12 mouse cellular contexts compared by ENCODE assay signal in genomic region chr13:78196236-78196796, GRCm38 (mm10). TPM values are rescaled to one million over a fixed set of nuclear protein-coding genes. Genes with fewer than 3 reads are reported as not detected.
DNase-seq lines count a peak whose midpoint lies in the region; ATAC-seq and TF ChIP-seq lines count a peak whose summit lies in the region.
"Had no signal": no experiment of that assay in that cellular context is flagged by ENCODE, and none has a peak within 500 bp of the region (broad histone marks: within the 10 kb centered on the region; RNA-seq: fewer than 3 reads in every experiment).

No protein-coding gene starts in this region.

- no peak for TF ChIP-seq CTCF in embryonic fibroblast, embryonic 13.5 days (IDR thresholded peaks at IDR 0.05; ENCODE audit: borderline replicate concordance, insufficient read depth, low read length)

- no peaks in the 10 kb centered on the region for H3K9me3 ChIP-seq in heart, embryonic 16.5 days (replicated peaks; ENCODE audit: control insufficient read depth, low read length)
- no peaks in the 10 kb centered on the region for H3K9me3 ChIP-seq in midbrain, embryonic 10.5 days (replicated peaks)

- intact Hi-C loops in heart, postnatal 14 days (cut with DNase I), result no loop called here

- H3K27me3 ChIP-seq in heart, embryonic 16.5 days (ENCODE audit: control insufficient read depth, insufficient read depth, low read length), result peaks cover 44% of the 10 kb centered on the region
- peaks cover 49% of the 10 kb centered on the region for H3K27me3 ChIP-seq in midbrain, embryonic 10.5 days (ENCODE audit: low read depth, poor library complexity, severe bottlenecking)
- H3K27me3 ChIP-seq: CH12.LX had no signal

- no peaks in the 10 kb centered on the region for H3K36me3 ChIP-seq in heart, embryonic 16.5 days (ENCODE audit: control insufficient read depth, insufficient read depth)
- H3K36me3 ChIP-seq in midbrain, embryonic 10.5 days, result peaks cover 52% of the 10 kb centered on the region

- no peak for DNase-seq in heart, postnatal 14 days
- peak; percentile 37 for DNase-seq in Muller cell, postnatal 12 days (ENCODE audit: inconsistent ontology term)
- DNase-seq in midbrain, embryonic 10.5 days (ENCODE audit: low spot score), result no peak
- no peak for DNase-seq in urinary bladder, postnatal 10 days (ENCODE audit: low spot score)
- DNase-seq in cerebellum, postnatal 4 days (ENCODE audit: low spot score in 2 of 2), result no peak
- DNase-seq in lung, postnatal 10 days, result no peak
- DNase-seq: adrenal gland, adult 8-10 months; kidney, postnatal 14 days had no signal

- 53% methylated on average over 7 of the region's 7 CpGs for WGBS in heart, embryonic 16.5 days
- 3% methylated on average over 7 of the region's 7 CpGs for WGBS in midbrain, embryonic 10.5 days

- H3K9ac ChIP-seq in heart, embryonic 16.5 days (ENCODE audit: low read length), result no peak overlapping the region
- H3K9ac ChIP-seq: liver, embryonic 14.5 days had no signal

- H3K4me2 ChIP-seq in heart, embryonic 16.5 days (ENCODE audit: low read depth, low read length), result peak overlapping the region; percentile 13; the same call in 1 of the 2 replicates

- H3K4me3 ChIP-seq in heart, embryonic 16.5 days (ENCODE audit: low read length), result peak overlapping the region; percentile 13; the same call in 1 of the 2 replicates
- H3K4me3 ChIP-seq in embryonic fibroblast, embryonic 13.5 days (ENCODE audit: insufficient read depth, low read length), result 0 out of 2 replicates have a peak overlapping the region, but pooled peaks have one; percentile 13
- peak overlapping the region; percentile 96 for H3K4me3 ChIP-seq in midbrain, embryonic 10.5 days

- no peak overlapping the region for H3K27ac ChIP-seq in heart, embryonic 16.5 days (ENCODE audit: low read length)
- H3K27ac ChIP-seq in embryonic fibroblast, embryonic 13.5 days (ENCODE audit: insufficient read depth, low read length), result no peak overlapping the region
- peak overlapping the region; percentile 99 for H3K27ac ChIP-seq in midbrain, embryonic 10.5 days (replicated peaks)
- H3K27ac ChIP-seq: liver, embryonic 14.5 days had no signal

- no peak for TF ChIP-seq POLR2A in embryonic fibroblast, embryonic 13.5 days (IDR thresholded peaks at IDR 0.05; ENCODE audit: low read depth, low read length)

- no peak for ATAC-seq in heart, embryonic 16.5 days (replicated peaks; ENCODE audit: extremely low read depth, insufficient read depth, low FRiP score)

- H3K4me1 ChIP-seq in heart, embryonic 16.5 days (ENCODE audit: control insufficient read depth, insufficient read depth, low read length), result peaks cover 7% of the 10 kb centered on the region
- no peaks in the 10 kb centered on the region for H3K4me1 ChIP-seq in embryonic fibroblast, embryonic 13.5 days (ENCODE audit: control insufficient read depth, insufficient read depth, low read length)
- peaks cover 41% of the 10 kb centered on the region for H3K4me1 ChIP-seq in midbrain, embryonic 10.5 days

RNA-seq across cellular contexts. Expression of gene Nr2f1, which starts 3.2 kb away (rescaled TPM):
- 2.3 and 2.8 TPM in 2 replicates for polyA plus RNA-seq in heart, embryonic 16.5 days (2015; fragmentation: Nextera tagmentation; extraction: Ambion mirVana)
- total RNA-seq in heart, postnatal 14 days (2021), result 1 to 10 TPM; 3.8 to 4.9 TPM
- polyA plus RNA-seq in embryonic fibroblast, embryonic 13.5 days (2011; ENCODE audit: insufficient read length, low read depth, missing spikeins), result 13.2 and 17.4 TPM in 2 replicates
- 53.1 and 57.4 TPM in 2 replicates for polyA plus RNA-seq in midbrain, embryonic 10.5 days (2016; fragmentation: Nextera tagmentation; extraction: Ambion mirVana)
- total RNA-seq: CH12.LX had no signal

Comparison
In these comparisons a context has a peak if more than half of its experiments do, and no peak if none do; other contexts are left out.
1. H3K4me3 ChIP-seq: peak in every context shown above with its lines; median percentile 96 in midbrain, embryonic 10.5 days; 13 in heart, embryonic 16.5 days; 13 in embryonic fibroblast, embryonic 13.5 days.